Mouse (Mus musculus) gastrocnemius, adult 2 months (tissue): Measurements from ENCODE around the gene Tmem138. TPM values are rescaled to one million over a fixed set of nuclear protein-coding genes. Genes with fewer than 3 reads are reported as not detected.

Experiments used
- DNase-seq: peaks from one replicate; pipeline ENCODE4 v3.0.0; 2022
- H3K27ac ChIP-seq: fragments of 200-600 bp; 2 replicates; pipeline ENCODE4 v1.8.1; 2022; ENCODE audit warnings: mild to moderate bottlenecking
- H3K4me3 ChIP-seq: fragments of 200-600 bp; 2 replicates; pipeline ENCODE4 v1.8.1; 2022; ENCODE audit warnings: mild to moderate bottlenecking, moderate library complexity
- CTCF ChIP-seq: fragments of 200-600 bp; IDR thresholded peaks from 2 replicates; pipeline ENCODE4 v1.8.1; 2022; ENCODE audit warnings: antibody characterized with exemption, mild to moderate bottlenecking, moderate library complexity
- intact Hi-C: fragments of 180-260 bp; cut with DNase I; formaldehyde crosslinking; loops from one replicate; pipeline ENCODE4 v1.15.1; 2025
- total RNA-seq, 2 experiments: library from RNA; stranded (reverse); gene quantifications; 2 replicates each; pipeline ENCODE4 v1.2.3; 2021

Gene Tmem138
- total RNA-seq, 2 experiments from 2014 or later: 1.5 TPM

DNA sequence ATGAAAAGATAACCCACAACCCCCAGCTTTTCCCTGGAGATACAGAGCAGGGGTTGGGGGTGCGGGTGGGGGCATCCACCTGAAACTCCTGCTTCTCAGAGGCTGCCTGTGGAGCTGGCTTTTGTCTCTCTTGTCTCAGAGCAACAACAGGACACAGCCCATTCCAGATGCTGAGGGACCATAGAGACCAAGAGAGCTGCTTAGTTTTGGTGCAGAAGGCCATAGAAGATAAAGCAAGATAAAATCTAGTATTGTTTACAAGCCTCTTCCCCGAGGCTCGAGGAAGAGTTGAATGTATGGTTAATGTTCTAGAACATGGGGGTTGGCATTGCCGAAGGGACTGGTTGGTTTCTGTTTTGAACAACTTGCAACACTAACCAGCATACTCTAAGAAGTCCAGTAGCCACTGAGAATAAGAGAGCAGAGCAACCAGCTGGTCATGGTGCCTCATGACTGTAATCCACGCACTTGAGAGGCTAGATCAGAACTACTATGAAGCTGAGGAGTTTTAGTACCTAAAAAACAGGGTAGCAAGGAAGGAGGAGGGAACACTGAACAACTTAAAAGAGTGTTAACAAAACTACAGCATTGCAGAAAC is 53.6 kb downstream of the Tmem138 start:
- intact Hi-C loops: no loop called here
- TF ChIP-seq CTCF: no peak
- no peak overlapping the region for H3K27ac ChIP-seq
- peak overlapping the region; percentile 97 for H3K4me3 ChIP-seq
- no peak for DNase-seq

DNA sequence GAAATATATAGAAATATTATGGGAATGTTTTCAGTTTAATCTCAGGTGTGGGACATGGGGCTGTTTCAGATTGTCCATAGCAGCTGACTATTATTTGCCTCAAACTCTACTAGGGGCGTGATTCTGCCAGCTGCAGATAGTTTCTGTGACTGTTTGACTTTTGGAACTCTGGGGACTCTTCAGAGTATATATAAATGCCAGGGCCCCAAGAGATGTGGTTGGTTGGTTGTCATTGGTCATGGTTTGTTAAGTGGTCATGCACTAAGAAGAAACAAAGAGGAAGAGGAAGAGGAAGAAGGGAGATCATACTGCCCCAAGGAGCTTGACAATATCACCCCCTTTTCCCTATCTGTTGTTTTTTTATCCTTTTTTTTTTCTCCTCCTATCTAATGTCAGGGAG is 55.2 kb downstream of the Tmem138 start:
- Histone ChIP-seq H3K27ac (no peak overlapping the region), H3K4me3 (no peak overlapping the region)
- no peak for TF ChIP-seq CTCF
- intact Hi-C loops: no loop called here
- DNase-seq: no peak

Other genes starting within 250 kb of the Tmem138 start
- 1 to 10 TPM; 3.1 to 4.0 TPM for gene Syt7, start 188.3 kb downstream of the Tmem138 start, total RNA-seq
- gene Lrrc10b, start 119.9 kb downstream of the Tmem138 start, total RNA-seq: under 1 TPM; 0.33 TPM
- gene Ppp1r32, start 94.4 kb downstream of the Tmem138 start, total RNA-seq: 1 to 10 TPM in 1 of 2 experiments, under 1 TPM in 1; 0.97 to 1.5 TPM
- 10 to 100 TPM; 20.3 to 21.7 TPM for gene Cpsf7, start 52.1 kb downstream of the Tmem138 start, total RNA-seq
- 10 to 100 TPM; 42.4 to 62.9 TPM for gene Sdhaf2, start 51.2 kb downstream of the Tmem138 start, total RNA-seq
- gene Tmem216, start 21.1 kb downstream of the Tmem138 start, total RNA-seq: 1 to 10 TPM; 2.1 to 3.3 TPM
- gene Cyb561a3, start 190 bp downstream of the Tmem138 start, total RNA-seq: 1 to 10 TPM; 6.3 to 6.4 TPM
- 100 to 1,000 TPM; 128 to 132 TPM for gene Ddb1, start 28.0 kb upstream of the Tmem138 start, total RNA-seq
- gene Tkfc, start 28.3 kb upstream of the Tmem138 start, total RNA-seq: 1 to 10 TPM; 3.0 to 4.5 TPM
- gene Vwce, start 56.9 kb upstream of the Tmem138 start, total RNA-seq: not detected
- not detected for gene Pga5, start 100.7 kb upstream of the Tmem138 start, total RNA-seq
- 10 to 100 TPM; 20.7 to 26.3 TPM for gene Vps37c, start 111.4 kb upstream of the Tmem138 start, total RNA-seq
- gene Cd5, start 161.6 kb upstream of the Tmem138 start, total RNA-seq: not detected